Mouse (Mus musculus): ENCODE results near the gene Slc9a9. TPM values are rescaled to one million over a fixed set of nuclear protein-coding genes. Genes with fewer than 3 reads are reported as not detected.

The Slc9a9 gene
- polyA plus RNA-seq, 1 experiment: 4.4 TPM

- Histone ChIP-seq H3K79me3 (ENCODE audit: low read depth) (no peaks in the 10 kb centered on the region), H3K36me3 (ENCODE audit: control insufficient read depth, insufficient read depth) (no peaks in the 10 kb centered on the region), H3K79me2 (ENCODE audit: control insufficient read depth, insufficient read depth) (no peaks in the 10 kb centered on the region), H3K27me3 (ENCODE audit: control insufficient read depth, insufficient read depth, insufficient read length) (no peaks in the 10 kb centered on the region), H3K4me3 (ENCODE audit: insufficient read depth, poor library complexity, severe bottlenecking) (no peak overlapping the region), H3ac (ENCODE audit: control insufficient read depth, insufficient read length, low read depth) (no peak overlapping the region)
- TF ChIP-seq FOSL1 (IDR thresholded peaks at IDR 0.05; ENCODE audit: insufficient read depth, low read length, poor library complexity, severe bottlenecking): no peak
- TF ChIP-seq CEBPB (IDR thresholded peaks at IDR 0.05; ENCODE audit: low read depth): no peak
- no peak for TF ChIP-seq MAX (IDR thresholded peaks at IDR 0.05)
- TF ChIP-seq USF1 (IDR thresholded peaks at IDR 0.05; ENCODE audit: low read depth): no peak
- TF ChIP-seq MYOG (IDR thresholded peaks at IDR 0.05; ENCODE audit: control insufficient read depth, extremely low read depth, insufficient read length): no peak
- no peak for TF ChIP-seq MYOD1 (IDR thresholded peaks at IDR 0.05; ENCODE audit: control insufficient read depth, insufficient read length, low read depth)
- no peak for TF ChIP-seq CTCF (IDR thresholded peaks at IDR 0.05; ENCODE audit: control insufficient read depth, insufficient read depth, insufficient read length)
Measured at GRCm38 (mm10) chr9:95161699-95162098, 492.0 kb downstream of the Slc9a9 start.

- no peaks in the 10 kb centered on the region for H3K79me2 ChIP-seq (ENCODE audit: control insufficient read depth, insufficient read depth)
- H3K4me3 ChIP-seq (ENCODE audit: insufficient read depth, poor library complexity, severe bottlenecking): no peak overlapping the region
- H3ac ChIP-seq (ENCODE audit: control insufficient read depth, insufficient read length, low read depth): no peak overlapping the region
- TF ChIP-seq USF1 (IDR thresholded peaks at IDR 0.05; ENCODE audit: low read depth): no peak
- H3K36me3 ChIP-seq (ENCODE audit: control insufficient read depth, insufficient read depth): no peaks in the 10 kb centered on the region
- no peaks in the 10 kb centered on the region for H3K79me3 ChIP-seq (ENCODE audit: low read depth)
- no peaks in the 10 kb centered on the region for H3K27me3 ChIP-seq (ENCODE audit: control insufficient read depth, insufficient read depth, insufficient read length)
Measured at GRCm38 (mm10) chr9:95166224-95166623, 496.5 kb downstream of the Slc9a9 start.

DNA sequence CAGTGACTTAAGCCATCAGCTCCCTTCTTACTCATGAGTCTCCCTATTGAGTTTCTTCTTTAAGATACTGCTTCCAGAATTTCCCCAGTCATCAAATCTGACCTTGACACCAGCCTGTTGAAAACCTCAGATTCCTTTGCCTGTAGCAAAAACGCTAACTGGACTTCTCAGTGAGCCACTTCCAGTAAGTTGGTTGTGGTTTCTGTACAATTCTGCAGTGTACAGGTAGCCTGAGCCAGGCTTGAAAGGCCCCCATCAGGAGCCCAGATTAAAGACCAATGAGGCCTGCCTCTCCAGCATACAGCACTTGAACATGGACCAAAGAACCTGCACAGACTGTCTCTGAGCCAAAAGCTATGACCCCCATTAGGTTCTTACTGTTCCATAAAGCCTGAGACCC, 498.1 kb downstream of the Slc9a9 start:
- Histone ChIP-seq H3K79me2 (ENCODE audit: control insufficient read depth, insufficient read depth) (no peaks in the 10 kb centered on the region), H3K4me3 (ENCODE audit: insufficient read depth, poor library complexity, severe bottlenecking) (no peak overlapping the region), H3ac (ENCODE audit: control insufficient read depth, insufficient read length, low read depth) (no peak overlapping the region), H3K36me3 (ENCODE audit: control insufficient read depth, insufficient read depth) (no peaks in the 10 kb centered on the region), H3K79me3 (ENCODE audit: low read depth) (no peaks in the 10 kb centered on the region), H3K27me3 (ENCODE audit: control insufficient read depth, insufficient read depth, insufficient read length) (no peaks in the 10 kb centered on the region)
- no peak for TF ChIP-seq MYOD1 (IDR thresholded peaks at IDR 0.05; ENCODE audit: control insufficient read depth, insufficient read length, low read depth)
- TF ChIP-seq CTCF (IDR thresholded peaks at IDR 0.05; ENCODE audit: control insufficient read depth, insufficient read depth, insufficient read length): no peak

GRCm38 (mm10) chr9:95168487-95169008, 498.8 kb downstream of the Slc9a9 start:
- H3K4me3 ChIP-seq (ENCODE audit: insufficient read depth, poor library complexity, severe bottlenecking): no peak overlapping the region
- no peaks in the 10 kb centered on the region for H3K79me3 ChIP-seq (ENCODE audit: low read depth)
- no peak overlapping the region for H3ac ChIP-seq (ENCODE audit: control insufficient read depth, insufficient read length, low read depth)
- TF ChIP-seq MYOD1 (IDR thresholded peaks at IDR 0.05; ENCODE audit: control insufficient read depth, insufficient read length, low read depth) (no peak), FOSL1 (IDR thresholded peaks at IDR 0.05; ENCODE audit: insufficient read depth, low read length, poor library complexity, severe bottlenecking) (no peak), MYOG (IDR thresholded peaks at IDR 0.05; ENCODE audit: control insufficient read depth, extremely low read depth, insufficient read length) (no peak), USF1 (IDR thresholded peaks at IDR 0.05; ENCODE audit: low read depth) (no peak), CEBPB (IDR thresholded peaks at IDR 0.05; ENCODE audit: low read depth) (no peak), MAX (IDR thresholded peaks at IDR 0.05) (no peak), CTCF (IDR thresholded peaks at IDR 0.05; ENCODE audit: control insufficient read depth, insufficient read depth, insufficient read length) (no peak)
- no peaks in the 10 kb centered on the region for H3K36me3 ChIP-seq (ENCODE audit: control insufficient read depth, insufficient read depth)
- H3K27me3 ChIP-seq (ENCODE audit: control insufficient read depth, insufficient read depth, insufficient read length): no peaks in the 10 kb centered on the region
- H3K79me2 ChIP-seq (ENCODE audit: control insufficient read depth, insufficient read depth): no peaks in the 10 kb centered on the region

GRCm38 (mm10) chr9:95178170-95178569, 508.5 kb downstream of the Slc9a9 start:
- no peak overlapping the region for H3ac ChIP-seq (ENCODE audit: control insufficient read depth, insufficient read length, low read depth)
- TF ChIP-seq MYOD1 (IDR thresholded peaks at IDR 0.05; ENCODE audit: control insufficient read depth, insufficient read length, low read depth): no peak
- TF ChIP-seq CTCF (IDR thresholded peaks at IDR 0.05; ENCODE audit: control insufficient read depth, insufficient read depth, insufficient read length): no peak
- no peak for TF ChIP-seq MAX (IDR thresholded peaks at IDR 0.05)
- H3K36me3 ChIP-seq (ENCODE audit: control insufficient read depth, insufficient read depth): no peaks in the 10 kb centered on the region
- H3K79me3 ChIP-seq (ENCODE audit: low read depth): no peaks in the 10 kb centered on the region
- no peak overlapping the region for H3K4me3 ChIP-seq (ENCODE audit: insufficient read depth, poor library complexity, severe bottlenecking)
- H3K79me2 ChIP-seq (ENCODE audit: control insufficient read depth, insufficient read depth): no peaks in the 10 kb centered on the region
- no peaks in the 10 kb centered on the region for H3K27me3 ChIP-seq (ENCODE audit: control insufficient read depth, insufficient read depth, insufficient read length)

DNA sequence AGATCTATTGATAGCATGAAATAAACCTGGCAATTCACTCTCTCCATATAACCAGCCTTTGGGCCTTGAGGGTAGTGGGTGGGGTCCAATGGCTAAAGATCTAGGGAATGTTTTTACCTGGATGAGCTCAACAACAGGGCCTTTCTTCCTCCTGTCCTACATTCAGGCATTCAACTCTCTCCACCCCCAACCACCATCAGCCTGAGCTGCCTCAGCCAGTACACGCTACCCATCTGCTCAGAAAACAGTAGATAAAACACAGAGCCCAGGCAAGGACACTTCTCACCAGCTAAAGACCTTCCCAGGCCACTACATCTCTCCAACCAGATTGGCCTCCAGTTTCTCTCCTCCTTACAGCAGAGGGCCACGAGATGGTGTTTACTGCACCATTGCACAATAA, 510.3 kb downstream of the Slc9a9 start:
- Histone ChIP-seq H3K79me3 (ENCODE audit: low read depth) (no peaks in the 10 kb centered on the region), H3K79me2 (ENCODE audit: control insufficient read depth, insufficient read depth) (no peaks in the 10 kb centered on the region), H3K36me3 (ENCODE audit: control insufficient read depth, insufficient read depth) (no peaks in the 10 kb centered on the region), H3ac (ENCODE audit: control insufficient read depth, insufficient read length, low read depth) (no peak overlapping the region), H3K27me3 (ENCODE audit: control insufficient read depth, insufficient read depth, insufficient read length) (no peaks in the 10 kb centered on the region), H3K4me3 (ENCODE audit: insufficient read depth, poor library complexity, severe bottlenecking) (no peak overlapping the region)
- TF ChIP-seq FOSL1 (IDR thresholded peaks at IDR 0.05; ENCODE audit: insufficient read depth, low read length, poor library complexity, severe bottlenecking) (no peak), MYOD1 (IDR thresholded peaks at IDR 0.05; ENCODE audit: control insufficient read depth, insufficient read length, low read depth) (no peak), MYOG (IDR thresholded peaks at IDR 0.05; ENCODE audit: control insufficient read depth, extremely low read depth, insufficient read length) (no peak), CTCF (IDR thresholded peaks at IDR 0.05; ENCODE audit: control insufficient read depth, insufficient read depth, insufficient read length) (no peak), USF1 (IDR thresholded peaks at IDR 0.05; ENCODE audit: low read depth) (no peak), CEBPB (IDR thresholded peaks at IDR 0.05; ENCODE audit: low read depth) (no peak), MAX (IDR thresholded peaks at IDR 0.05) (no peak)

Data from C2C12 (cell line).